Mouse (Mus musculus): ENCODE results near the gene Tapbp. TPM values are rescaled to one million over a fixed set of nuclear protein-coding genes. Genes with fewer than 3 reads are reported as not detected.
"Not testable (repeated sequence)": the region's sequence is repeated elsewhere in the genome, so short reads cannot be mapped to it uniquely, and the experiment has no call there.

Tapbp gene
- polyA plus RNA-seq, 1 experiment = 203 TPM

DNA sequence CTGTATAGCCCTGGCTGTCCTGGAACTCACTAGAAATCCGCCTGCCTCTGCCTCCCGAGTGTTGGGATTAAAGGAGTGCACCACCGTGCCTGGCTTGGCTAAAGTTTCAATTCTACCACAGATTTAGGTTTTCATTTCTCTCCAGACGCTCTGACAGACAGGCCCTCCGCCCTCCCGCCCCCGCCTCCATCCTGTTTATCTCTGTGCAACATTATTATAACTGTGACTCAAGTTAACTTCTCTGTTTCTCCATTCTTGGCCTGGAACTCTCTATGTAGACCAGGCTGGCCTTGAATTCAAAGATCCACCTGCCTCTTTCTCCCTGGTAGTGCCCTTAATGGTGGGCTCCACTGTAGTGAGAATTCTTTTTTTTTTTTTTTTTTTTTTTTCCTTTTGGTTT, 13.2 kb upstream of the Tapbp start:
- WGBS = 79% methylated on average over 7 of the region's 7 CpGs

DNA sequence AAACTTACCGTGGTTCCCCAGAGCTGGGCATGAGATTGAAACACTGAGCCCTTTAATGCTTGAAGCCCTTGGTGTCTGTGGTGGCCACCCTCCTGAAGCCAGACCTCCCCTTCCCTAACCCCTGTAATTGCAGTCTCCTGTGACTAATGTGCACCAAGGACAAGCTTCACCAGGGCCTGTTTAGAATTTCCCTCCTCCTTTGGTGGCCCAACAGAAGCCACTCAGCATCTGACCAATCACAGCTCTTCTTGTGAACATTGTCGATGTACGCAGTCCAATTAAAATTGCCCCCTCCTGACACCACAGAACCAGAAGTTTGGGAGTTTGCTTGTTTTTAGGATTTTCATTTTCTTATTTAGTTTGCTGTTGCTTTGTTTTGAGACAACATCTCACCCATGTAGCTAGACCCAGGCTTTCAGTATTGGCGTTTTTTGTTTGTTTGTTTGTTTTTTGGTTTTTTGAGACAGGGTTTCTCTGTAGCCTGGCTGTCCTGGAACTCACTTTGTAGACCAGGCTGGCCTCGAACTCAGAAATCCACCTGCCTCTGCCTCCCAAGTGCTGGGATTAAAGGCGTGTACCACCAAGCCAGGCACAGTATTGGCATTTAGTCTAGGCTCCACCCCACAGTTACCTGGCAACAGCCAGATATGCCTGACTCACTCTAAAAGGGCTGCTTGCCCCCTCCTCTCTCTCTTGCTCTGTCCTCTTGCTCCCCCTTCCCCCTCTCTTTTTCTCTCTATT, 11.6 kb upstream of the Tapbp start:
- WGBS = 71% methylated on average over 6 of the region's 6 CpGs
- not testable (repeated sequence) for DNase-seq (ENCODE audit: low read depth, low spot score)

More for the DNA sequence above, 13.2 kb upstream of the Tapbp start:
- DNase-seq (ENCODE audit: low read depth, low spot score) = no peak

DNA sequence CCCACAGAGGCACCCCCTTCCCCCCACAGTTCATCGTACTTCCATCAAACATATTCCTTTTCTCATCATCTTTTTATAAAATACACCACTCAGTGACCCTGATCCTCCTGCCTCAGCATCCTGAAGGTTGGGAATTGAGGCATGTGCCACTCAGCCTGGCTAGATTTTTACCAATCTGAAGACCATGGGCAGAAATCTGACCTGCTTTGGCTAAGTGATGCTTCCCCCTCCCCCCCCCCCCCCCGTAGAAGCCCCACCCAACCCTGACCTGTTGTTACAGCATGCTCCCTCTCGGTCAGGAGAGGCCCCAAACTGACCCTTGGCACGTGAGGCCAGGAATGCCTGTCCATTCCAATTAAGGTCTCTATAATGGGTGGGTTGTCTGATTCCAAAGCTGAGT, 10.9 kb upstream of the Tapbp start, which contains the start of gene Platr17:
Gene Platr17 (plus strand): TSS at position 301 of the 400 bp plus-strand sequence.
- not testable (repeated sequence) for DNase-seq (ENCODE audit: low read depth, low spot score)
- WGBS = 30% methylated on average over 4 of the region's 4 CpGs

DNA sequence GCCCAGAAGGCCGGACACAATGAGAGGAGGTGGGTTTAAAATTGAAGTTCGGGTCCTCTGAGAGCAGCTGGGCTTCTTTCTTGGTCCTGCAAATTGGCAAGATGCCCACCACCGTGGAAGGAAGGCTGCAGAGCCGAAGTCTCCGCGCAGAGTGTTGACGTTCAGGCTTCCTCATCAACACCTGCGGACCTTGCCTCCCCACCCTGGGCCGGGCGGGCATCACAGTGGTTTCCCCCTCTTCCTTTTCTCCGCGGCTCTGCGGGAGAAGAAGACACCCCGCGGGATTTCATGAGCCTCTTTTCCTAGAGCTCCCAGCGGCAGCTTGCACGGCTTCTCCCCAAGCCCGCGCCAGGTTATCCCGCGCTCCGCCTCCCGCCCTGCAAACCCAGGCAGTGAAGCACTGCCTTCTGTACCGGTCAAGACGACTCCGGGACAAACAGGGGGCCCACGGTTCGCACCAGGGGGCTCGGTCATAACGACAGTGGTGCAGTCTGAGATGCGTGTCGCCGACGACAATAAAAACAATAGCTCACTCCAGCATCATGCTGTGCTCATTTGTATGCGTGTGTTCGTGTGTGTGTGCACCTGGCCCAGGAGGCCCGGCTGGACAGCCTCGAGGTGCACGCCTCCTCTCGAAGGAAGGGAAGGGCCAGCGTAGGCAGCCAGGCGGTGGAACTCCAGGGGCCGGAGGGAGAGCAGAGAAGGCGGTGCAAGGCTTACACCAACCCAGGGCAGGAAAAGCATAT, 7.2 kb upstream of the Tapbp start:
- under 1% methylated on average over 44 of the region's 44 CpGs for WGBS
- no peak for DNase-seq (ENCODE audit: low read depth, low spot score)

DNA sequence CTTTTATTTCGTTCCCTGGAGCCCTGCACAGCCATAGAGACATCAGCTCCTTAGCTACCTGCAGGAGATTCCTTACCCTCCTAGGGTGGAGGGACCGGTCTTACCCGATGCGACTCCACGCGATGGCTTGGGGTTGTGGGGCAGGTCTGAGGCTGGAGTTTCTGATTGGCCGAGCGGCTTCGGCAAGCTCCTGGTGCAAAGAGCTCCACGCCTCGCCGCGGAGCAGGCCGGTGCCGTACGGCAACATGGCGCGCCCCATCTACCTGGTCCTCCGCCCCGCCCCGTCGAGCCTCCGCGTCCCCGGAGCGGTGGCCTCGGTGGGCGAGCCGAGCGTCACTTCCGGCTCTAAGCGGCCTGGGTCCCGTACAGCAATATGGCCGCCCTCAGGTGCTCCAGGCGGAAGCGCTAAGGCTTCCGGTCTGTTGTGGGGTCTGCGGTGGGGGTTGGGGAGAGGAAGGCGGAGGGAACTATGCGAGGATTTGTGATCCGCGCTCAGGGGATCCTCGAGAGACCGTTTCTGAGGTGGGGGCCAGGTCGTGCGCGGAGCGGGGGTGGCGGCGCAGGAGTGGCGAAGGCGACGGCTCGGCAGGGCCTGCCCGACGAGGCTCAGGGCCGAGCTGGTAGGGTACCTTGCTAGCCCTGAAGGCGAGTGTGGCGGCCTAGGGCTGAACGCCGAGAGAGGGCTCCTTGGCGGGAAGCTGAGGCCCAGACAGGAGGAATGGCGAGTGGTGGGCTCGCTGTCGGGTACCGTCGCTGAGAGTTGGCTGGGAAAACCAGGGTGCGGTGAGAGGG, 6.4 kb upstream of the Tapbp start, which contains the start of gene Daxx:
Gene Daxx (plus strand): TSS at position 338 of the 792 bp plus-strand sequence.
- DNase-seq (ENCODE audit: low read depth, low spot score) = peak; percentile 92
- WGBS = 1% methylated on average over 68 of the region's 68 CpGs

DNA sequence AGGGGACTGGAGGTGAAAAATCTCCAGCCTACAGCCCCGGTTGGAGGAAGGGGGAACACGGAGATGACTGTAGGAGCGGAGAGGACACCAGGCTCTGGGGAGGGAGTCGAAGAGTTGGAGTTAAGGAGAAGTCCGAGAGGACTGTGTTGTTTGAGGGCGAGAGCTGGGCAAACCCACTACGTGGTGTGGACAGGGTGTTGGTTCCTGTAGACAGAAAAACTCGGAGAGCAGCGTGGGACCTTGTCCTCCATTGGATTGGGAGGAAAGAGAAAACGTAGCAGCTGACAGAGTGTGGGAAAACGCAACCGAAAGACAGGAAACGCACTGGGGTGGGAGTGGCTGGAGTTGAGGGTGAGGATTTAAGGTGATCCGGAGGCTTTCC, 5.8 kb upstream of the Tapbp start:
- DNase-seq (ENCODE audit: low read depth, low spot score) = no peak
- under 1% methylated on average over 14 of the region's 14 CpGs for WGBS

DNA sequence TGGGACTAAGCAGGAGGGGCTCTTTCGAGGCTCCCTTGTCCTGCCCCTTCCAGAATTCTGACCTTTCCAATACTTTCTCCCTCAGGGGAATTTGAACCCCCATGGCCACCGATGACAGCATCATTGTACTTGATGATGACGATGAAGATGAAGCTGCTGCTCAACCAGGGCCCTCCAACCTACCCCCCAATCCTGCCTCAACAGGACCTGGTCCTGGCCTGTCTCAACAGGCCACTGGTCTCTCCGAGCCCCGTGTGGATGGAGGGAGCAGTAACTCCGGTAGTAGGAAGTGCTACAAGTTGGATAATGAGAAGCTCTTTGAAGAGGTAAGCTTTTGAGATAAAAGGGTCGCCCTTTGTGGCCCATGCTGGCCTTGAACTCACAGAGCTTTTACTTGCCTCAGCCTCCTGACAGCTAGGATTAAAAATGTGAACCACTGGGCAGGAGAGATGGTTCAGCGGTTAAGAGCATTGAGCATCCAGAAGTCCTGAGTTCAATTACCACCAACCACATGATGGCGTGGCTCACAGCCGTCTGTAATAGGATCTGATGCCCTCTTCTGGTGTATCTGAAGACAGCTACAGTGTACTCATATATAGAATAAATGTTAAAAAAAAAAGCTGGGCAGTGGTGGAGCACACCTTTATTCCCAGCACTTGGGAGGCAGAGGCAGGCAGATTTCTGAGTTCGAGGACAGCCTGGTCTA, 5.2 kb upstream of the Tapbp start:
- WGBS = 37% methylated on average over 11 of the region's 11 CpGs
- DNase-seq (ENCODE audit: low read depth, low spot score) = no peak

DNA sequence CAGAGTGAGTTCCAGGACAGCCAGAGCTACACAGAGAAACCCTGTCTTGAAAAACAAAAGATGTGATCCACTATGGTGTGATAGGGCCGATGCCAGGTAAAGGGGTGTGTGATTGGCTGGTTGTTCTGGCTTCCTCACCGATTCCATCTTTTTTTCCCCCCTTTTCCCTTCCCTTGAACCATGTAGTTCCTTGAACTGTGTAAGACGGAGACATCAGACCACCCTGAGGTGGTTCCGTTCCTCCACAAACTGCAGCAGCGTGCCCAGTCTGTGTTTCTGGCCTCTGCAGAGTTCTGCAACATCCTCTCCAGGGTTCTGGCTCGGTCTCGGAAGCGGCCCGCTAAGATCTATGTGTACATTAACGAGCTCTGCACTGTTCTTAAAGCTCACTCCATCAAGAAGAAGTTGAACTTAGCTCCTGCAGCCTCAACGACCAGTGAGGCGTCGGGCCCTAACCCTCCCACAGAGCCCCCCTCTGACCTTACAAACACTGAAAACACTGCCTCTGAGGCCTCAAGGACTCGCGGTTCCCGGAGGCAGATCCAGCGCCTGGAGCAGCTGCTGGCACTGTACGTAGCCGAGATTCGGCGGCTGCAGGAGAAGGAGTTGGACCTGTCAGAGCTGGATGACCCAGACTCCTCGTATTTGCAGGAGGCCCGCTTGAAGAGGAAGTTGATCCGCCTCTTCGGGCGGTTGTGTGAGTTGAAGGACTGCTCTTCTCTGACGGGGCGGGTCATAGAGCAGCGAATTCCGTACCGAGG, 4.5 kb upstream of the Tapbp start:
- DNase-seq (ENCODE audit: low read depth, low spot score) = no peak
- WGBS = 87% methylated on average over 31 of the region's 31 CpGs

DNA sequence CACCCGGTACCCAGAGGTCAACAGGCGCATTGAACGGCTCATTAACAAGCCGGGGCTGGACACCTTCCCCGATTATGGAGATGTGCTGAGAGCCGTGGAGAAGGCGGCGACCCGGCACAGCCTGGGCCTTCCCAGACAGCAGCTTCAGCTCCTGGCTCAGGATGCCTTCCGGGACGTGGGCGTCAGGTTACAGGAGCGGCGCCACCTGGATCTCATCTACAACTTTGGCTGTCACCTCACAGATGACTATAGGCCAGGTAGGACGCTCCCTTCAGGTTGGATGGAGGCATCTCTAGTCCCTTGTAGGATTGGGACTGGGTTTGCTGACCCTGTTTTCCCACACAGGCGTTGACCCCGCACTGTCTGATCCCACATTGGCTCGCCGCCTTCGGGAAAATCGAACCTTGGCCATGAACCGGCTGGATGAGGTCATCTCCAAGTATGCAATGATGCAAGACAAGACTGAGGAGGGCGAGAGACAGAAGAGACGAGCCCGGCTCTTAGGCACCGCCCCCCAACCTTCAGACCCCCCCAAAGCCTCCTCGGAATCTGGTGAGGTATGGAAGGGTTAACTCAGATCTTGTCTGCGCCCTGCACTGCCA, 3.8 kb upstream of the Tapbp start:
- DNase-seq (ENCODE audit: low read depth, low spot score) = no peak
- WGBS = 87% methylated on average over 28 of the region's 28 CpGs

DNA sequence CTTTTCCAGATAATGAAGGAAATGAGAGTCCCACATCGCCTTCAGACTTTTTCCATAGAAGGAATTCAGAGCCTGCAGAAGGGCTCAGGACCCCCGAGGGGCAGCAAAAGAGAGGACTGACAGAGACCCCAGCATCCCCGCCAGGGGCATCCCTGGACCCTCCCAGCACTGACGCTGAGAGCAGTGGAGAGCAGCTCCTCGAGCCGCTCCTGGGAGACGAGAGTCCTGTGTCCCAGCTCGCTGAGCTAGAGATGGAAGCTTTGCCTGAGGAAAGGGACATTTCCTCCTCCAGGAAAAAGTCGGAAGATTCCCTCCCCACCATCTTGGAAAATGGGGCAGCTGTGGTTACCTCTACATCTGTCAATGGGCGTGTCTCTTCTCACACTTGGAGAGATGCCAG, 2.4 kb upstream of the Tapbp start:
- WGBS = 83% methylated on average over 10 of the region's 10 CpGs
- DNase-seq (ENCODE audit: low read depth, low spot score) = no peak

DNA sequence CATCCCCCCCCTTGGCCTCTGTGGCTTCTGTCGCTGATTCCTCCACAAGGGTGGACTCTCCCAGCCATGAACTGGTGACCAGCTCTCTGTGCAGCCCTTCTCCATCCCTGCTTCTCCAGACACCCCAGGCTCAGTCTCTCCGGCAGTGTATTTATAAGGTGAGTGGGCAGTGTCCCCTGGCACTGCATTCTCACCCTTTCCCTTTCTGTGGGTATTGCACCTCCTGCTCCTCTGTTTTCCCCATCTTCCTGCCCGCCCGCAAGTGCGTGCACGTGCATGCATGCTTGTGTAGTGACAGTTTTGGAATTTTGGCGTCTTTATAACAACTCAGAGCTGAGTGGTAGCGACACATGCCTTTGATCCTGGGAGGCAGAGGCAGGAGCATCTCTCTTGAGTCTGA, 1.8 kb upstream of the Tapbp start:
- 93% methylated on average over 8 of the region's 8 CpGs for WGBS
- DNase-seq (ENCODE audit: low read depth, low spot score) = no peak

DNA sequence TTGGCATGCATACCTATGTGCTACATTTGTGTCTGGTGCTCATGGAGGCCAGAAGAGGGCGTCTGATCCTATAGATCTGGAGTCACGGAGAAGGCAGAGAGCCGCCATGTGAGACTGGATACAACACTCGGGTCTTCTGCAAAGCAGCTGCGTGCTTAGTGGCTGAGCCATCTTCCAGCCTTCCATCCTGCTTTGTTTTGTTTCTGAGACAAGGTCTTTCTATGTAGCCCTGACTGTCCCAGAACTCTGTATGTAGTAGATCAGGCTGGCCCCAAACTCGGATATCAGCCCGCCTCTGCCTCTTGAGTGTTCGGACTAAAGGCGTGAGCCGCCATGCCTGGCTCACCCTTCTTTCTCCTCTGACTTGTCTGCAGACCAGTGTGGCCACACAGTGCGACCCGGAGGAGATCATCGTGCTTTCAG, 719 bp upstream of the Tapbp start:
- DNase-seq (ENCODE audit: low read depth, low spot score) = no peak
- WGBS = 74% methylated on average over 13 of the region's 13 CpGs

DNA sequence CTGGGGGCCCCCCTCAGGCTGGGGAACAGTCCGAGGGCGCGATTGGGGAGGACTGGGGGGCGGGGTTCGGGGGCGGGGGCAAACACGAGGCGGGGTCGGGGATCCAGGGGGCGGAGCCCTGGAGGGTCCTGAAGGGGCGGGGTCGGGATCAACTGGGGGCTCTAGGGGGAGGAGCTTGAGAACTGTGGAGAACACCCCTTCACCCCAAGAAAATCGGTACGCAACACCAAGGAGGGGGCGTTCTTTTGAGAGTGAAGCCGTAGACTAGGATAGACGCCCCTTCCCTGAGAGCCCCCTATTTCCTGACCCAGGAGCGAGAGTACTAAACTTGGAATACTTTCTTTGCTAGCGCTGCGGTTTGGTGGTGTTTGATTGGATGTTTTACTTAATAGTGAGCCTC, 595 bp downstream of the Tapbp start:
- no peak for DNase-seq (ENCODE audit: low read depth, low spot score)
- under 1% methylated on average over 19 of the region's 20 CpGs for WGBS

DNA sequence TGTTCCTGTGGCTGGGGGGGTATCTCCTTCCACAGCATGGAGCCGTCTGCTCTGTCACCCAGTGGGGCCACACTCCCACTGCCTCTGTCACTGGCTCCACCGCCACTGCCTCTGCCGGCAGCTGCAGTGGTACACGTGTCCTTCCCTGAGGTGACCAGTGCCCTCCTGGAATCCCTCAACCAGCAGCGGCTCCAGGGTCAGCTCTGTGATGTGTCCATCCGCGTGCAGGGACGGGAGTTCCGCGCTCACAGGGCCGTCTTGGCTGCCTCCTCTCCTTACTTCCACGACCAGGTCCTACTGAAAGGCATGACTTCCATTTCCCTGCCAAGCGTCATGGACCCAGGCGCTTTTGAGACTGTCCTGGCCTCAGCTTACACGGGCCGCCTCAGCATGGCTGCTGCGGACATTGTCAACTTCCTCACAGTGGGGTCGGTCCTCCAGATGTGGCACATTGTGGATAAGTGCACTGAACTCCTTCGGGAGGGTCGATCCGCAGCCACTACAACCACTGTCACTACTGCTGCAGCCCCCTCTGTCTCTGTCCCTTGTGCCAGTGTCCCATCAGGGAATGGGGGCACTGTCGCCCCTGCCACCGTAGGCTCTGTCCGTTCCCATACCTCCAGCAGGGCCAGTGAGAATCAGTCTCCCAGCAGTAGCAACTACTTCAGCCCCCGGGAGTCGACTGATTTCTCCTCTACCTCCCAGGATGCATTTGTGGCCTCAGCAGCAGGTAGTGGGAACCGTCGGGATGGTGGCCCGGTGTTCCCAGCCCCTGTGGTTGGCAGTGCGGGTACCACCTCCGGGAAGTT, 1.4 kb downstream of the Tapbp start:
- 75% methylated on average over 31 of the region's 31 CpGs for WGBS
- no peak for DNase-seq (ENCODE audit: low read depth, low spot score)

DNA sequence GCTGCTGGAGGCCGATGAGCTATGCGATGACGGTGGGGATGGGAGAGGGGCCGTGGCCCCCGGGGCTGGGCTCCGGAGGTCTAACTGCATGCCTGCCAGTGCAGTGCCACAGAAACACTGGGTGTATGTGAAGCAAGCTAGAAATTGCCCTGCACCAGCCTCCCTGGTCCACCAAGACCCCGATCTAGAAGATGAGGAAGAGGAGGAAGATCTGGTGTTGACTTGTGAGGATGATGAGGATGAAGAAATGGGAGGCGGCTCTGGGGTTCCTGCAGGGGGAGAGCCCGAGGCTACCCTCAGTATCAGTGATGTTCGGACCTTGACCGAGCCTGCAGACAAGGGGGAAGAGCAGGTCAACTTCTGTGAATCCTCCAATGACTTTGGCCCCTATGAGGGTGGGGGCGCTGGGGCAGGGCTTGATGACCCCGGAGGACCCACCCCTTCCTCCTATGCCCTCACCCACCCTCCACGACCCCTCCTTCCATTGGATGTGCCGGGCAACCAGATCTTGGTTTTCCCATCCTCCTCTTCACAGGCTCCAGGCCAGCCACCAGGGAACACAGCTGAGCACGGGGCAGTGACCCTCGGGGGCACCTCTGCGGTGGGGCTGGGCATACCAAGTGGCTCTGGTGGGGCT, 2.1 kb downstream of the Tapbp start:
- no peak for DNase-seq (ENCODE audit: low read depth, low spot score)
- WGBS = 84% methylated on average over 18 of the region's 18 CpGs

DNA sequence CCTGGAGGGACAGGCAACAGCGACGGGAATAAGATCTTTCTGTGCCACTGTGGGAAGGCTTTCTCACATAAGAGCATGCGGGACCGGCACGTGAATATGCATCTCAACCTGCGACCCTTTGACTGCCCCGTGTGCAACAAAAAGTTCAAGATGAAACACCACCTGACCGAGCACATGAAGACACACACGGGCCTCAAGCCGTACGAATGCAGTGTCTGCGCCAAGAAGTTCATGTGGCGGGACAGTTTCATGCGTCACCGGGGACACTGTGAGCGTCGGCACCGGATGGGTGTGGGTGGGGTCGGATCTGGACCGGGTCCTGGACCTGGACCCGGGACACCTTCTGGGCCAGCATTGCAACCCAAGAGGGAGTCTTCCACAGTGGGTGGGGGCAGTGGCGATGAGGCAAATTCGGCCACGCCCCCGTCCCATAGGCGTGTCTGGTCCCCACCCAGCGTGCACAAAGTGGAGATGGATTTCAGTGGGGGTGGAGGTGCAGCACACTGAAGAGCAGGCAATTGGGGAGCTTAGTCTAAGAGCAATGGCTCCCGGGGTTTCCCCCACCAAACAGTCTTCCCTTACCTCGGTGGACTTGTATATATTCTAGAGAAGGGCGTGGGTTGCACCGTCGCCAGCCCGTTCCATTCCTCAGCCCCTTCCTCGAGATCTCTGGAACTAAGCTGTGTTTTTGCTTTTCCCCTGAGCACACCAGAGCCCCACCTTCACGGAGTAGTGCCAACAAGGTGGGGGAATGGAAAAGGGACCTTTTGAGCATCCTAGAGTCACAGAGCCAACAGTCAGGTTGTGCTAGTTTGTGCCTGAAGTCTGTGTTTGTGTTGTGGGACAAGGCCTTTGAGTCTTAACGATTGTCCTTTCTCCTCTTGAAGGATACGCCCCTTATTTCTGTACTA, 2.8 kb downstream of the Tapbp start:
- DNase-seq (ENCODE audit: low read depth, low spot score) = no peak
- 50% methylated on average over 37 of the region's 37 CpGs for WGBS
